Mouse (Mus musculus): ENCODE results near the gene Acox3.

DNA sequence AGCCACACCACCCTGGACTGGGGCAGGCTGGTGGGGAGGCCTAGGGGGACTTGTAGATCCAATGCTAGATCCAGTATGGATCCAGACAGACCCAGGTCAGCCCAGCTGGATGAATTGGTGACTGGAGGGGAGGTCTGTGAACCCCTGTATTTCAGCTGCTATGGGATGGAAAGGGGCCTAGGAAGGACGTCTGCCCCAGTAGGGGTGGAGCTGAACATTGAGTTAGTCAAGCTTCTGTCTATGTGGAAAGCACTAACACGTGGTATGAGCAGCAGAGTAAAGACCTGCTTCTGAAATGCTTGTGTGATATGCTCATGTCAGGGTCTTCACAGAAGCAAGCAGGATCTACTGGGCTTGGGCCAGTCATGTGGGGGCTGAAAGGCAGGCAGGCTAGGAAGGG, 65.4 kb downstream of the Acox3 start:
- no peak for TF ChIP-seq EP300 (optimal IDR thresholded peaks at IDR 0.05)
- TF ChIP-seq CTCF (IDR thresholded peaks at IDR 0.05; ENCODE audit: low read depth) = no peak
